Mouse (Mus musculus) liver, embryonic 13.5 days (tissue): ENCODE results near the gene Fnbp1. TPM values are rescaled to one million over a fixed set of nuclear protein-coding genes. Genes with fewer than 3 reads are reported as not detected.
A peak's percentile ranks its signal among the peaks of the same experiment; 100 is the strongest.
"Not testable (repeated sequence)": the region's sequence is repeated elsewhere in the genome, so short reads cannot be mapped to it uniquely, and the experiment has no call there.

Experiments
- ATAC-seq: fragments of 200-750 bp; cut with Nextera tagmentation; 2 replicates; pipeline ENCODE4 v1.8.0; 2017; ENCODE audit warnings: low read depth, mild to moderate bottlenecking, moderate number of reproducible peaks, moderate library complexity
- DNase-seq: peaks from one replicate; pipeline ENCODE4 v3.0.0; 2022
- H3K27ac ChIP-seq: fragments of 300-500 bp; sonication (generic); 2 replicates; pipeline ENCODE4 v1.5.1; 2015; ENCODE audit warnings: moderate library complexity, mild to moderate bottlenecking, inconsistent platforms
- H3K27me3 ChIP-seq: fragments of 300-500 bp; sonication (generic); 2 replicates; pipeline ENCODE4 v1.6.1; 2015; ENCODE audit warnings: mild to moderate bottlenecking, inconsistent platforms
- H3K36me3 ChIP-seq: fragments of 300-500 bp; sonication (generic); 2 replicates; pipeline ENCODE4 v1.6.1; 2015; ENCODE audit warnings: mild to moderate bottlenecking, inconsistent platforms
- H3K4me1 ChIP-seq: fragments of 300-500 bp; sonication (generic); replicated peaks from 2 replicates; pipeline ENCODE4 v1.6.1; 2015; ENCODE audit warnings: inconsistent platforms
- H3K4me2 ChIP-seq: fragments of 300-500 bp; sonication (generic); 2 replicates; pipeline ENCODE4 v1.6.1; 2015; ENCODE audit warnings: inconsistent platforms, mild to moderate bottlenecking, moderate library complexity
- H3K4me3 ChIP-seq: fragments of 300-500 bp; sonication (generic); replicated peaks from 2 replicates; pipeline ENCODE4 v1.5.1; 2015; ENCODE audit warnings: mild to moderate bottlenecking, inconsistent platforms
- H3K9ac ChIP-seq: fragments of 300-500 bp; sonication (generic); 2 replicates; pipeline ENCODE4 v1.6.1; 2015; ENCODE audit warnings: mild to moderate bottlenecking, inconsistent platforms
- H3K9me3 ChIP-seq: fragments of 300-500 bp; sonication (generic); replicated peaks from 2 replicates; pipeline ENCODE4 v1.6.1; 2016; ENCODE audit warnings: inconsistent platforms
- WGBS: fragments of 180-500 bp; shearing (Covaris S2); methylation state at CpG from one replicate; pipeline ENCODE4 v1.1.7; 2015; ENCODE audit not compliant: insufficient replicate concordance; 5-methylcytosine and 5-hydroxymethylcytosine counted together
- polyA plus RNA-seq: library from polyadenylated mRNA; unstranded; fragments of >200 nt; fragmentation: Nextera tagmentation; extraction: Ambion mirVana; gene quantifications from 2 replicates; pipeline ENCODE4 v1.2.1, GENCODE M21; 2015

Fnbp1 gene
- 5.7 and 6.9 TPM in 2 replicates for polyA plus RNA-seq

GRCm38 (mm10) chr2:31141867-31142454, at the start of gene Fnbp1:
TSS of gene Fnbp1 (minus strand) at chr2:31142008.
- Histone ChIP-seq H3K9me3 (no peaks in the 10 kb centered on the region), H3K9ac (peak within 1 kb of the TSS; percentile 84), H3K36me3 (no peaks in the 10 kb centered on the region), H3K4me3 (peak within 1 kb of the TSS; percentile 79), H3K27ac (peak within 1 kb of the TSS; percentile 62), H3K27me3 (peaks cover 13% of the 10 kb centered on the region; the same call in 1 of the 2 replicates), H3K4me1 (peaks cover 60% of the 10 kb centered on the region), H3K4me2 (peak within 1 kb of the TSS; percentile 98)
- 1% methylated on average over 59 of the region's 59 CpGs for WGBS
- peak; percentile 87 for ATAC-seq
- peak; percentile 69 for DNase-seq

GRCm38 (mm10) chr2:31189654-31190053, 47.8 kb upstream of the Fnbp1 start:
- Histone ChIP-seq H3K4me3 (no peak overlapping the region), H3K27ac (no peak overlapping the region), H3K9ac (no peak overlapping the region), H3K36me3 (peaks cover 79% of the 10 kb centered on the region), H3K4me2 (no peak overlapping the region), H3K27me3 (no peaks in the 10 kb centered on the region), H3K4me1 (no peaks in the 10 kb centered on the region), H3K9me3 (no peaks in the 10 kb centered on the region)
- ATAC-seq, result no peak
- 76% methylated on average over 3 of the region's 3 CpGs for WGBS
- no peak for DNase-seq

GRCm38 (mm10) chr2:31188691-31189090, 46.9 kb upstream of the Fnbp1 start:
- DNase-seq, result no peak
- Histone ChIP-seq H3K9me3 (no peaks in the 10 kb centered on the region), H3K36me3 (peaks cover 87% of the 10 kb centered on the region), H3K9ac (no peak overlapping the region), H3K4me1 (no peaks in the 10 kb centered on the region), H3K27me3 (no peaks in the 10 kb centered on the region), H3K4me2 (no peak overlapping the region), H3K4me3 (no peak overlapping the region), H3K27ac (no peak overlapping the region)
- no peak for ATAC-seq
- WGBS, result 78% methylated on average over 1 of the region's 1 CpGs

- Histone ChIP-seq H3K4me2 (no peak overlapping the region), H3K27me3 (no peaks in the 10 kb centered on the region), H3K9ac (no peak overlapping the region), H3K36me3 (peaks cover 71% of the 10 kb centered on the region), H3K4me3 (no peak overlapping the region), H3K27ac (no peak overlapping the region), H3K9me3 (no peaks in the 10 kb centered on the region), H3K4me1 (peaks cover 9% of the 10 kb centered on the region; the same call in 1 of the 2 replicates)
- ATAC-seq, result no peak
- 89% methylated on average over 1 of the region's 1 CpGs for WGBS
- DNase-seq, result no peak
Observed at GRCm38 (mm10) chr2:31183830-31184229, 42.0 kb upstream of the Fnbp1 start.

GRCm38 (mm10) chr2:31182786-31183330, 41.0 kb upstream of the Fnbp1 start:
- Histone ChIP-seq H3K9me3 (no peaks in the 10 kb centered on the region), H3K27ac (no peak overlapping the region), H3K4me3 (no peak overlapping the region), H3K4me2 (no peak overlapping the region), H3K9ac (no peak overlapping the region), H3K4me1 (peaks cover 9% of the 10 kb centered on the region; the same call in 1 of the 2 replicates), H3K36me3 (peaks cover 72% of the 10 kb centered on the region), H3K27me3 (no peaks in the 10 kb centered on the region)
- ATAC-seq, result no peak
- WGBS, result 67% methylated on average over 6 of the region's 6 CpGs
- no peak for DNase-seq

GRCm38 (mm10) chr2:31180081-31180551, 38.3 kb upstream of the Fnbp1 start:
- H3K4me3 ChIP-seq, result no peak overlapping the region
- no peaks in the 10 kb centered on the region for H3K27me3 ChIP-seq
- H3K4me1 ChIP-seq, result peaks cover 9% of the 10 kb centered on the region; the same call in 1 of the 2 replicates
- WGBS, result 58% methylated on average over 7 of the region's 7 CpGs
- H3K9me3 ChIP-seq, result no peaks in the 10 kb centered on the region
- ATAC-seq (no peak), DNase-seq (no peak)
- no peak overlapping the region for H3K27ac ChIP-seq
- H3K9ac ChIP-seq, result no peak overlapping the region
- no peak overlapping the region for H3K4me2 ChIP-seq
- H3K36me3 ChIP-seq, result peaks cover 76% of the 10 kb centered on the region

- H3K4me3 ChIP-seq, result no peak overlapping the region
- no peaks in the 10 kb centered on the region for H3K27me3 ChIP-seq
- DNase-seq (no peak), ATAC-seq (no peak)
- H3K4me1 ChIP-seq, result peaks cover 9% of the 10 kb centered on the region; the same call in 1 of the 2 replicates
- peaks cover 74% of the 10 kb centered on the region for H3K36me3 ChIP-seq
- 69% methylated on average over 7 of the region's 7 CpGs for WGBS
- no peak overlapping the region for H3K4me2 ChIP-seq
- H3K9ac ChIP-seq, result no peak overlapping the region
- no peak overlapping the region for H3K27ac ChIP-seq
- H3K9me3 ChIP-seq, result no peaks in the 10 kb centered on the region
Observed at GRCm38 (mm10) chr2:31179471-31179870, 37.7 kb upstream of the Fnbp1 start.

GRCm38 (mm10) chr2:31178593-31178992, 36.8 kb upstream of the Fnbp1 start:
- Histone ChIP-seq H3K36me3 (peaks cover 73% of the 10 kb centered on the region), H3K4me1 (peaks cover 14% of the 10 kb centered on the region; the same call in 1 of the 2 replicates)
- H3K4me2 ChIP-seq, H3K4me3 ChIP-seq, DNase-seq, H3K27me3 ChIP-seq, H3K9ac ChIP-seq, ATAC-seq, H3K27ac ChIP-seq, H3K9me3 ChIP-seq: not testable (repeated sequence)
- WGBS, result 72% methylated on average over 6 of the region's 6 CpGs

- peaks cover 18% of the 10 kb centered on the region for H3K4me1 ChIP-seq
- no peak overlapping the region for H3K27ac ChIP-seq
- DNase-seq (no peak), ATAC-seq (no peak)
- H3K9ac ChIP-seq, result no peak overlapping the region
- H3K9me3 ChIP-seq, result no peaks in the 10 kb centered on the region
- 72% methylated on average over 4 of the region's 4 CpGs for WGBS
- no peak overlapping the region for H3K4me3 ChIP-seq
- peaks cover 95% of the 10 kb centered on the region for H3K36me3 ChIP-seq
- H3K27me3 ChIP-seq, result no peaks in the 10 kb centered on the region
- no peak overlapping the region for H3K4me2 ChIP-seq
Observed at GRCm38 (mm10) chr2:31173290-31173689, 31.5 kb upstream of the Fnbp1 start.

- Histone ChIP-seq H3K4me3 (no peak overlapping the region), H3K9ac (no peak overlapping the region), H3K4me1 (peaks cover 19% of the 10 kb centered on the region), H3K27me3 (no peaks in the 10 kb centered on the region), H3K9me3 (no peaks in the 10 kb centered on the region), H3K4me2 (no peak overlapping the region), H3K27ac (peak overlapping the region; percentile 10; the same call in 1 of the 2 replicates), H3K36me3 (peaks cover 95% of the 10 kb centered on the region)
- no peak for DNase-seq
- 81% methylated on average over 5 of the region's 5 CpGs for WGBS
- ATAC-seq, result no peak
Observed at GRCm38 (mm10) chr2:31172536-31172935, 30.7 kb upstream of the Fnbp1 start.

GRCm38 (mm10) chr2:31172001-31172400, 30.2 kb upstream of the Fnbp1 start:
- no peak overlapping the region for H3K9ac ChIP-seq
- DNase-seq (no peak), ATAC-seq (no peak)
- H3K4me1 ChIP-seq, result peaks cover 21% of the 10 kb centered on the region
- no peak overlapping the region; the same call in 1 of the 2 replicates for H3K4me2 ChIP-seq
- H3K27ac ChIP-seq, result peak overlapping the region; percentile 70
- H3K9me3 ChIP-seq, result no peaks in the 10 kb centered on the region
- no peaks in the 10 kb centered on the region for H3K27me3 ChIP-seq
- H3K36me3 ChIP-seq, result peaks cover 94% of the 10 kb centered on the region
- WGBS, result 43% methylated on average over 5 of the region's 5 CpGs
- H3K4me3 ChIP-seq, result no peak overlapping the region

GRCm38 (mm10) chr2:31170164-31170563, 28.4 kb upstream of the Fnbp1 start:
- H3K36me3 ChIP-seq, result peaks cover 82% of the 10 kb centered on the region
- no peak for DNase-seq
- no peak overlapping the region for H3K27ac ChIP-seq
- H3K4me2 ChIP-seq, result no peak overlapping the region
- WGBS, result 58% methylated on average over 6 of the region's 6 CpGs
- no peak overlapping the region for H3K4me3 ChIP-seq
- no peak for ATAC-seq
- peaks cover 30% of the 10 kb centered on the region for H3K4me1 ChIP-seq
- no peak overlapping the region; the same call in 1 of the 2 replicates for H3K9ac ChIP-seq
- no peaks in the 10 kb centered on the region for H3K9me3 ChIP-seq
- no peaks in the 10 kb centered on the region for H3K27me3 ChIP-seq
